Mouse (Mus musculus) layer of hippocampus, adult 9-10 months (tissue): ENCODE results near the gene Pex11a.
"Not testable (repeated sequence)": the region's sequence is repeated elsewhere in the genome, so short reads cannot be mapped to it uniquely, and the experiment has no call there.

Experiments
- DNase-seq: peaks from one replicate; pipeline ENCODE4 v3.0.0; 2022; ENCODE audit warnings: low spot score

The Pex11a gene

DNA sequence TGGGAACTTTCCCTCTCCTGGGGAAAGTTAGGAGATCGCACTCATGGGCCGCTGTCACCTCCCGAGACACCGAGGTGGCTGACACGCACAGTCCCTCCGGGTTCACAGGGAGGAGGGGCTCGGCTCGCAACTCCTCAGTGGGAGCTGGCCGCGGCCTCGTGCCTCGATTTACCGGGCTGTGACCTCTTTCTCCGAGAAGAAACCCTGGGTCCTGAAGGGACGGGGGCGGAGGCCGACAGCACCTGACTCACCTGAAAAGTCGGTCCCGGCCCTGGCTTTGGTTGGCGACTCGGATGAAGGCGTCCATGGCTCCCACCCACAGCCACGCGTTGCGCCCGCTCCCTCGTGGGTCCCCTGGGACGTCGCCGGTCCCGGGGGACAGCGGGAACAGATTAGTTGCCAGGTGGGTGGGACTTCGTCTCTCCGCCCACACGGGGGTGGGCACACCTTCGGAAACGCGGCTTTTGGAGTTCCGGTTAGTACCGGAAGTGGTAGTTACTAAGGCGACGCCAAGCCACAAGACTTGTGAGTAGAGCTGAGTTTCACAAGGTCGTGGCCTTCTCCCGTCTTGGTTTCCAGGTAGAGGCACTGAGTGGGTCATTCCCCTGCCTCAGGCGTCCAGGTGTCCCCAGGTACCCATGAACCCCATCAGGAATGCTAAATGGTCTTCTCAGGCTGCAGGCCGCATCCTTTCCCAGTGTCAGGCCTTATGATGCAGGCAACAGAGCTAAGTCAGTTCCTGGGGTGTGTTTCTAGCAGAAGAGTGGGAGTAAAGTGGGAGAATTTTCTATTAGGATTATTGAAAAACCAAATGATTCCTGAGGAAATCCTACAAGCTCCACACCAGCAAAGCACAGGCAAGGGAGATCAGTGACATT is at the start of gene Pex11a, which contains the start of gene Wdr93:
Pex11a (minus strand) TSS at position 473 of the 878 bp plus-strand sequence.
Wdr93 (plus strand) TSS at position 505 of the 878 bp plus-strand sequence.
- peak; percentile 60 for DNase-seq

DNA sequence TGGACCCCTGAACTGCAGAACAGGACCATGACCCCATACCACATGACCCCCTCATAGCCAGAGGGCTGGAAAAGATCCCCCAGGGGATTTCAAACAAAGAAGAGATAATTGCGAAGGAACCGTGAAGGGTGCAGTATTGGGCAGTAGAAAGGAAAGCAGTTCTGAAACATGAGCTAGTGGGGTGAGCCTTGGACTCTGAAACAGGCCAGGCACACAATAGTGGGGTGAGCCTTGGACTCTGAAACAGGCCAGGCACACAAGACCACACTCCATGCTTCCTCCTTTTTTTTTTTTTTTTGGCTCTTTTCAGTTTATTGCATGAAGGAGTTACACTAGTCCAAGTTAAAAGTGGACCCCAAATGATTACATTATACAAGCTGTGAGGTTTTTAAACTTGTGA is 46.9 kb upstream of the Pex11a start:
- DNase-seq, result not testable (repeated sequence)

DNA sequence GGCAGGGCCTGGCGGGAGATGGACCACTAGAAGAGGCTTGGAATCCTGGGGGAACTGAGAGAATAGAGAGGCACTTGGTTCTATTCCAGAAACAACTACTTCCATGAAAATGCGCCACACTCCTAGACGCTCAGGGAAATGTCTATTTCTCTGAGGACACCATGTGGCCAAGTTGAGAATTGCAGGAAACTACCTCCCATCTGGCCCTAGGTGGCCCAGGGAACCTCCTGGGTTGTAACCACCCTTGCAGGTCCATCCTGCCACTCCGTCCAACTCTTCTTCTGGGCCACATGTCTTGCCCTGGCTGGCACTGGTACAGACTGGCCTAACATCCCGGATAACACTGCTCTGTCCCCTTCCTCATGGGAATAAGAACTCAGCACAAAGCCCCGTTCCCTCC is 43.4 kb upstream of the Pex11a start:
- DNase-seq, result peak; percentile 60

DNA sequence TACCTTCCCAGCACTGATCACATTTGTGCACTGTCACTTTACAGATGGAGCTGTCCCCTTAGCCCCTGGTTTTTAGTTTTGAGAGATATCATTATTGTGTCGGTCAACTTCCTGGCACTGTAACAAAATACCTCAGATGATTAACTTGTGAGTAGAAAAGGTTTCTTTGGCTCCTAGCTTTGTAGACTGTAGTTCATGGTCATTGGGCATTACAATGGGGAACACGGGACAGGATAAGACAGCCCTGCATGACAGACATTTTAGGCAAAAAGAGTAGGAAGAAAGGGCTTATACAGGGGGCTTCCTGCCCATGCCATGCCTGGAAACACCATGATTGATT is 39.6 kb upstream of the Pex11a start:
- no peak for DNase-seq

DNA sequence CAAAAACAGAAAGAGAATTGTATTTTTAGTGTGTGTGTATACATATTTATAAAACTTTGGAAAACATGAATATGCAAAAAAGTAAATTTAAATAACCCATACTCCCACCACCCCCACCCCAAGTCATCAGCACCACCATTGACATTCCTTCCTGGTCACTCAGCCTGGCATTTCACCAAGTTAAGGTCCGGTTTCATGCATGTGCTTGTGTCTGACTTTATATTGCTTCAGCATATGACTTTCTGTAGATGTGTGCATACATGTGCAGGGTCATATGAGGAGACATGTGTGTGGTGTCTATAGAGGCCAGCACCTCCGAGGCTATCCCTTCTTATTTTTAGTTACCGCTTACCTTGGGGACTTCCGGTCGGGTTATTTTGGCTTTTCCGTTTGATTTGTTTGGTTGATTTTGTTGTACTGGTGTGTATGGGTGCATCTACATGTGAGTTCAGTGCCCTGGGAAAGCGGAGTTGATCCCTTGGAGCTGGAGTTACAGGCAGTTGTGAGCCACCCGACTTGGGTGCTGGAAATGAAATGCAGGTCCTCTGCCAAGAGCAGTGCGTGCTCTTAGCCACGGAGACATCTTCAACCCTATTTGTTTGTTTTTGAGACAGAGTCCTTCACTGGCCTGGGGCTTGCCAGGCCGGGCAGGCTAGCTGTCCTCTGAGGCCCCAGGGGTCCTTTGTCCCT is 39.0 kb upstream of the Pex11a start:
- DNase-seq, result no peak

DNA sequence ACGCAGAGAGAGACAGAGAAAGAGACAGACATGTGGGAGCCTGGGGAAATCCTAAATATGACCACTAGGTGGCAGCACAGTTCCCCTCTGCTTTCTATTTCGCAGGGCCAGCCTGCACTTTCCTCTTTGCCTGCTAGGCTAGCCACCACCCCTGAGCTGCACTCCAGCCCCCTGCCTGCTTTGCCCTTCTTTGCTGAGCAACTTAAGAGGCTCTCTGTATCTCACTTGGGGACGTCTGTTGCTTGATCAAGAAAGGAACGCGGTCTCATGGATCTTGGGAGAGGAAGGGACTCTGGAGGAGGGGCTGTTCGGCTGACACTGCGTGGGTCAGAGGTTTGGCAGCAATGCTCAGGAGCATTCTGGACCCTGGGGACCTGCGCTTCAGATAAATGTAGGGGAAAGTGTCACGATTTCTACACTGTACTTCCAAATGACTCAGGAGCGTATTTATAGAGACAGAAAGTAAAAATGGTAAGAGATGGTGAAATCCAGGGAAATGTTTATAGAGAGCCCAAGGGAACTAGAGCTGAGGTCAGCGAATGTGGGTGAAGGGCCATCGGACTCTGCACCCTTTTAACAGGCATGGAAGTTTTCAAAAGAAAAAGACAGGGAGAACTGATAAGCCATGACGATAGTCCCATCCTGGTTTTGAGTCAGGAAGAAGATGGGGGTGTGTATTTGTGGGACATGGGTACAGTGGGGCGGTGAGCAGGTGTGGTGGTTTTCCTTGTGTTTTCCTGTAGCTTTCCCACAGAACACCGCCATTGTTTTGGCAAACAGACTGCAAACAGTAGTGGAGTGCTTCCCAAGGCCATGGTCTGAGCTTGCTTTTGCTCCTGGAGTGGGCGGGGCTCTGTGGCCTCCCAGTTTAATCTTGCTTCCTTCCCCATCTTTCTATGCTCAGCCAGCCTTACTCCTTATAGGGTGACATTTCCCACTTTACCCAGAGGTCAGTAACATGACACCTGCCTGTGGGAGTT is 38.0 kb upstream of the Pex11a start:
- peak; percentile 56 for DNase-seq

DNA sequence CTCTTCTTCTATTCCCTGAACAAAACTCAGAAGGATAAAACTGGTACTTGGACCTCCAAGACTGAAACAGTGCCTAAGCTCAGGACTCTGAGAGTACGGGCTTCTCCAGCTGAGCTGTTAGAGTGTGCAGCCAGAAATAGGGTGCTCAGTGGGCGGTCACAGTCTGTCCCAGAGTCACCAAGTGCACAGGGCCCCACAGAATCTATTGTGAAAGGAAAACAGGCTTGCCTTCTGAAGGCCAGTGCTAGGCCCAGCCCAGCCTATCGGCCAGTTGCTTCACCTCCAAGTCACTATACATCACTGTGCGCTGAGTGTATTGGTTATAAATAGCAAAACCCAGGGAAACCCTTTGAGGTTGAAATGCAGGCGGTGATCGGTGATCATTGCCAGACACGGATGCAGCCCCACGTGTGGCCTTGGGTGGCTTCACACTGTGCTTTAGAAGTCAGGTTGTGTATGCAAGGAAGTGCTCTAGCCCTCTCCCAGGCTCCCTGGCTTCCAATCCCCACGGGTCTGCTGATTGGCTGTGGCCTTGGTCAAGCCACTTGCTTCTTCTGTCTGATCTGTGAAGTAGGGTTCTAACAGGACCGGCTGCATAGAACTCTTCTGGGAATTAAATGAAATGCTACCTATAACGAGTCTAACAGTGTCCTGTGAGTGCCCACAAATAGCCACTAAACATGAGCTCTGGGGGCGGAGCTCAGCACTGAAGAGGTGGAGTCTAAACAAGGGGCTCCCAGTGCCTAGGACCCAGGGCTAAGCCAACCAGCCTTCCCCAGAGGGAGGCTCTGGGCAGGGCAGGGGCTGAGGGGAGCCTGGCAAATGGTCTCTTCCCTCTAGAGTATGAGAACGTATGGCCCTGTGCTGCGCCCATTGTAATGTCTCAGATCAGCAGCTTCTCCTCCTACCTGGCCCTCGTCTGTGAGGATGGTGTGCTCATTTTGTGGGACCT is 28.9 kb upstream of the Pex11a start:
- no peak for DNase-seq

DNA sequence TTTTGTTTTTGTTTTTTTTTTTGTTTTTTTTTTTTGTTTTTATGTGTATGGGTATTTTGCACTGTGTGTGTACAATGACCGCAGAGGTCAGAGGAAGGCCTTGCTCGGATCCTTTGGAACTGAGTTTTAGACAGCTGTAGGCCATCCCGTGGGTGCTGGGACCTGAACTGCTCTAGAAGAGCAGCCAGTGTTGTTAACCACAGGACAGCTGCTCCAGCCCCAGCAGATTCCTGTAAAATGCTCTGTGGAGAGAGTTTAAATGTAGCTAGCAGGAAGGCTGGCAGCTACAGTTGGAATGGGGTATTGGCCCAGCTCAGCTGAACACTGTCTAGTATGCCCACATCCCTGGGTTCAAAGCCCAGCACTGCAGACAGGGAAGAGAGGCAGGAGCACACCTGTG is 26.7 kb upstream of the Pex11a start:
- DNase-seq, result no peak

DNA sequence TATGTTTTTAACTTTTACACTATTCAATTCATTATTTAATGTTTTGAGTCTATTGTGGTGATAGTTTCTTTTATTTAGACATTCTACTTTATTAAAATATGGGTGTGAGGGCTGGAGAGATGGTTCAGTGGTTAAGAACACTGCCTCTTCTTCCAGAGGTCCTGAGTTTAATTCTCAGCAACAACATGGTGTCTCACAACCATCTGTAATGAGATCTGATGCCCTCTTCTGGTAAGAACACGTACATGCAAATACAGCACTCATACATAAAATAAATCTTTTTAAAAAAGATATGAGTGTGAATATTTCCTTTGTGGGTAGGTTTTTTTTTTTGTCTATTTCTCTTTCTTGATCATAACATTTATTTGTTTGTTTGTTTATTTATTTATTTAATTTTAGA is 23.1 kb upstream of the Pex11a start:
- DNase-seq, result no peak

DNA sequence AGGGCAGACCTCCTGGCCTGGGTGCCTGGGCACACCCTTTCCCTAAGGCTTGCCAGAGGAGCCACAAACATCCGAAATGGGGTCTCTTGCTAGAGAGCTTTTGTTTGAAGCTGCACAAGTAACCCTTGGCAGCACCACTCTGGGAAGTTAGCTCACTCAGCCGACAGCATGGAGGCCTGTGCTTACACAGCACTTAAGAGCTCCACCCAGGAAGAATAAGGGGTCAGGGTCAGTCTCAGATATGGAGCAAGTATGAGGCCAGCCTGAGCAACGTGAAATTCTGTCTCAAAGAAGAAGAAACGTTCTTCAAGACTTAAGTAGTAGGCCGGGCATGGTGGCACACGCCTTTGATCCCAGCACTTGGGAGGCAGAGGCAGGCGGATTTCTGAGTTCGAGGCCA is 19.2 kb upstream of the Pex11a start:
- DNase-seq, result no peak

DNA sequence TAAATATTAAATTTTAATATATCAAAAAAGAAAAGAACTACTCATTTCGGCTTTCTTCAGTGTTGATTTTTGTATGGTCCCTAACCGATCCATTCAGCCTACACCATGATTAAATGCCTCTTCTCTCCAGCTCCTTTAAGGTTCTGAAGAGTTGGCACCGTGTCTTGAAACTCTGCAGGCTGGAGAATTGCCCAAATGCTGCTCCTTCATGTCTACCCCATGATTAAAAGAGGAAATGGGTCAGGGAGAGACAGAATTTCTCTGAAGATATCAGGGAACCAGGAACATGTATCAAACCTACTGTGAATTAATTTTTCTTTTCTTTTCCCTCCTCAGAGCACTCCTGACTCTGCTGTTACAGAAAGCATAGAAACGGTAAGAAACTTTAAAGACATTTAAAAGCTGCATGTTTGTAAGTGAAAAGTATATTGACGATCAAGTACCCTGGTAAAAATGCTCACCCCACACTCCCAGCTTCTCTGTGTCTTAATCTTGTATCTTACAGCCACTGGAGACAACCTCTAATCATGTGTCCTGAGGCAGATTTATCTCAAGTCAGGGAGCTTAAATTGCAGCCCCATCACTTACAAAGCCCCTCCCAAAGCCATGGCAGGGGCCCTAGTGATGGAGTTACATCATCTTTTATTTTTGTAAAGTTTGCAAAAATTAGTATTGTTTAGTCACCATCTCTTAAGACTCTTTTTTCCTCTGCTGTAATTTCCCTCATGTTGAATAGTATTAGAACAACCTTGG is 18.4 kb upstream of the Pex11a start:
- no peak for DNase-seq

DNA sequence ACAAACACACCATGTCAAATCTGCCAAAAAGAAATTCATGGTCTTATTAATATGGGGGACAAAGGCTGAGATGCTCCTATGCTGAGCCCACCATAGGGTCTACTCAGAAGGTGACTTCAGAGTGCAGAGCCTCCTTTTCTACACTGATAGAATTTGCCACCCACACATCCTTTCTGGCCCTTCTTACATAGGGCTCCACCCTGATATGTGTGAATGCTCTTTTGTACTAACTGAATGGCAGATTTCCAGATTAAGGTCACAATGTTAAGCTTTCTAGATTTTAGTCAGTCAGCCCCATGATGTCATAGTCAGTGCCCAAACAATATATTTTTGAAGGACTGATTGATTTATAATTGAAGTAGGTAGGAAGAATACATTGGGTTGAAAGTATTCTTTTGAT is 16.8 kb upstream of the Pex11a start:
- no peak for DNase-seq

DNA sequence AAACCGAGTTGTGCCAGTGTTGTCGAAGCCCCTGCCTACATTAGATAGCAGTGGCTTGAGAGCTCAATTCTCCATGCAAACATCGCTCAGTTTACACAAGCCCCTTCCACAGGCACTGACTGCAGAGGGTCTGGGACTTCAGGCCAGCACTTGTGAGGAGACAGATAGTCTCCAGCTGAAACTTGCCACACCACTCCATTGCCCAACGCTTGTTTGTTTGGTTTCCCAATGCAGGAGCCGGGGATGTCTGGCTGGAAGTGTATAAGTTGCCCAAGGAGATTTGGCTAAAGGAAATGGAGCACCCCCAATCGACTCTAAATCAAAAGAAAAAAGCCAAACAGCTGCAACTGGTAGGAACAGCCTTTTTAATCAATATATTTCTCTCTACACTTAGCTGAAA is 15.2 kb upstream of the Pex11a start:
- DNase-seq, result no peak

DNA sequence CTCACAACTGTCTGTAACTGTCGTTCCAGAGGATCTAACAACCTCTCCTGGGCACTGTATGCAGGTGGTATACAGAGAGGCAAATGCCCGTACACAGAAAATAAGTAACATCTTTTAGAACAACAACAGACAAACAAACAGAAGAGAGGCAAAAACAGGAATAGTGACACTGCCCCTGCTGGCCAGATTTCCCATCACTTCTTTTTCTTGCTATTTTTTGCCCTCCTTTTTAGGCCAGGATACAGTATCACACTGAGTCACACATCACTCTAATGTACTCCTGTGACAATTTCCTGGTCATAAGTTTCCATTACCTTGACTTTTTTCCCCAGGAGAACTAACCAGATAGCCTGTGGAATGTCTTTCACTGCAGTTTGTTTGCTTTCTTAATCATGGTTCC is 13.4 kb upstream of the Pex11a start:
- DNase-seq, result no peak

DNA sequence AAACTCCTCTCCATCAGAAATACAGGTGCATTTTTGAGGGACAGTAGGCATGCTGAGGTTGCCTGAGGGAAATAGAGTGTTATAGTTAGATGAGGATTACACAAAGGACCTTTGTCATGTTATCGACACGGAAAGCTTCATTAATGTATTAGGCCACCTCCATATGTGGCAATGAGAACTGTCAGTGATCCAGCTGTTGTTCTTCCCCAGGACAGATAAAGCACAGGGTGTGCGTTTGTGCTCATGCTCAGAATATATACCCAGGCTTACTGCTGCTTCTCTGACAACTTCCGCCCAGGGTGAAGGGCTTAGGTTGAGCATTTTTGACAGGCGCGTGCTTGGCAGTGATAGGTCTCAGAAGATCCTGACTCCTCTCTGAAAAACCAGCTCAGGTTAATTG is 6.6 kb upstream of the Pex11a start:
- DNase-seq, result no peak

DNA sequence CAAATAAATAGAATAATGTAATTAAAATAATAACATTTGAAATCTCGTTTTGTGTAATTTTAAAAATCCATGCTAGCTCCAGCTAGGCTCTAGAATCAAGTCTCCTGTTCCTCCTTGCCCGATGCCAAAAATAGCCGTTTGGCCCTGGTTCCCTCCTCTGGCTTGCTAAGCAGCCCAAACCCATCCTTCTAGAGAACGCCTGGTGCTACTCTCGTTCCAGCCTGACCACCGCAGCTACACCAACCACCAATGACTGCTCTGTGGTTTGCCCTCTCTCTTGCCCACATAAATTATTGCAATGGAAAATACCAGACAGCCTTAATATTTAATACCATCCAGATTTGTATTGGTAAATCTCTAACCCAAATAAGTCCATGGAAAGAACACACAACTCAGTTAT is 4.7 kb upstream of the Pex11a start:
- DNase-seq, result no peak

DNA sequence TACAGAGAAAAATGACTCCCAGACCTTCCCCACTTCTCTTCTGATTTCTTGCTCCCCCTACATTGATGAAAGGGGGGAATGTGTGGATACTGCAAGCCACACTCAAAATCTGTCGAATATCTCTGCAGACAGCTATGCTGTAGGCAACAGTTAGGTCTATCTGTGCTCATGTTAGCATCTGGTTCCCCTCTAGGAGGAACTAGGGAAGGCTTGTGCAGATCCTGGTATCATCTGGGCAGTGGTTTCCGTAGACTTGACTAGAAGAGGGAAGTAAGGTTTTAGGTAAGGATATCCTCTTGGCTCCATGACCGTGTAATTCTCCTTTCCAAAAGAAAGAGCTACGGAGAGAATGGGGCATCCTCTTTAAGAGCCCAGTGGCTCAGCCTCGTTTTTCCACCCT is 1.7 kb upstream of the Pex11a start:
- DNase-seq, result no peak

DNA sequence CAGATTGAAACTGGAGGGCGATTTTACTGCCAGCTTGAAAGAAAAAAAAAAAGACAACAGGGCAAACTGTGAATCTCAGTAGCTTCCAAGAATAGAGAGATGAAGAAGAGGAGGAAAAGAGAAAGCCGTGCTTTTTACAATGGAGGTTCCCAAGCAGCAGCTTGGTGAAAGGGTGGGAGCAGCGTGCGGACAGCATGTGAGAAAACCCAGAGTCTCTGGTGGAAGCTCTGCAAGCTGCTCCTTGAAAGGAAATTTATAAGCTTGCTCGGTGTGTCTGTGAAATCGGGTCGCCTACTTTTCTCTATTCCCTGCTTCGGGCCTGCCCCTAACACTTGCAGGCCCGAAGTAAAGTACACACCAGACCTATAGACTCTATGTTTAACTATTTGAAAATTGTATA is 1.1 kb upstream of the Pex11a start:
- DNase-seq, result no peak

DNA sequence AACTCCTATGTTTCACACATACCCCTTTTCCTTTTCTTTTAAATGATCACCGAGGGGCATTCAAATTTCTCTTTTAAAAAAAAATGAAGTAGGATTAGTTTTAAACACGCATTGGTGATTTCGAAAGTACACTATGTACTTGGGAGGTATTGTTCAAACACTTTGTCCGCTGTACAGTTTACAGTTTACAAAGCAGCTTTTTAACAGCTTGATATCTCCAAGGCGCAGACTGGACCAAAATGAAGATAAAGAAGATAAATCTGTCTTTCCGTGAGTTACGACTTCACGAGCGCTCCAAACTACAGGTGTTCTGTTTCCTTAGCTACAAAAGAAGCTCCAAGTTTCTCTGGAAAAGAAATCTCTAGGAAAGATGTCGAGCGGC is 663 bp downstream of the Pex11a start:
- DNase-seq, result no peak

DNA sequence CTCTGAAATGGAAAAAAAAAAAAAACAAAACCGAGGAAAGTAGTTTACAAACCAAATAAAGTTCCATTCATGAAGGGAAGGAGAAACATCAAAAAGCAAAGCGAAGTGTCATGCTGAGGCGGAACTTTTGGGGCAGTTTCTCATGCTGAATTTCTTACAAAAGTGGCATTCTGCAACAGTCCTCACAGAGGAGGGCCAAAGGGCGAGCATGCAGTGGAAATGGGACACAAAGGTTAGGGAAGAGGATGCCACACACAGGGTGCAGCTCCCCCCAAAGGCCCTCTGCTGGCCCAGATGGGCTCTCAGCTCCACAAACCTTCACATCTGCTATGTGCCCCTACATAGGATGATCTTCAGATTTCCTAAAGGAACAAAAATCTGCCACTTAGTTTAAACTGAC is 2.7 kb downstream of the Pex11a start:
- no peak for DNase-seq

DNA sequence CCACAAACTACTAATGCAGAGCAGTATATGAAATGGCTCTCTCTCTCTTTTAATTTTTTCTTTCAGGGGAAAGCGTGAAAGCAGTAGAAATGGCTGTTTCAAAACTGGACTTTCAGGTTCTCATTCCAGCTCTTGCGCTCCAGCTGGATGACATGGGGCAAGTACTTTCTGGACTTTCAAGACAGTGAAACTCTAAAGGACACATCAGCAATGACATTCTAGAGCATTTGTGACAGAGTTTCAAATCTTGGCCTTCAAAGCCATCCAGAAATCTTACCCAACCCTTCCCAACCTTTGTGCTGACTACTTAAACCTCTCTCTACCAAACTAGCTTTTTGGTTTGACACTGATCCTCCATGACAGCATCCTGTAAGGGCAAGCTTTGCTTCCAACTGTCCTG is 4.0 kb downstream of the Pex11a start:
- no peak for DNase-seq
